Mouse (Mus musculus) adrenal gland, adult 8-10 months (tissue): ENCODE measurements at regions not wholly inside any gene's neighbourhood (a gene's known extent, or its start where the extent isn't known, plus 50 kb on each side); places are given as distances from the start of the nearest gene placed in this dataset.
A peak's percentile ranks its signal among the peaks of the same experiment; 100 is the strongest.
"Not testable (repeated sequence)": the region's sequence is repeated elsewhere in the genome, so short reads cannot be mapped to it uniquely, and the experiment has no call there.

Experiments
- DNase-seq: peaks from one replicate; pipeline ENCODE4 v3.0.0; 2022

- DNase-seq: no peak
Observed at GRCm38 (mm10) chr9:43520931-43521330, 210.3 kb downstream of the Trim29 start.

- DNase-seq: no peak
Observed at GRCm38 (mm10) chr9:43524947-43525565, 214.4 kb downstream of the Trim29 start.

- DNase-seq: no peak
Observed at GRCm38 (mm10) chr9:43532187-43532586, 211.6 kb upstream of the Nectin1 start.

GRCm38 (mm10) chr9:43535967-43536366 lies 207.8 kb upstream of the Nectin1 start:
- no peak for DNase-seq

GRCm38 (mm10) chr9:43537121-43537520 lies 206.7 kb upstream of the Nectin1 start:
- no peak for DNase-seq

- DNase-seq: no peak
Observed at GRCm38 (mm10) chr9:43540131-43540530, 203.7 kb upstream of the Nectin1 start.

GRCm38 (mm10) chr9:43541234-43541633 lies 202.6 kb upstream of the Nectin1 start:
- no peak for DNase-seq

GRCm38 (mm10) chr9:43542077-43542654 lies 201.6 kb upstream of the Nectin1 start:
- no peak for DNase-seq

- peak; percentile 29 for DNase-seq
Observed at GRCm38 (mm10) chr9:43545081-43545565, 198.7 kb upstream of the Nectin1 start.

- no peak for DNase-seq
Observed at GRCm38 (mm10) chr9:43548883-43549282, 194.9 kb upstream of the Nectin1 start.

GRCm38 (mm10) chr9:43549293-43549692 lies 194.5 kb upstream of the Nectin1 start:
- no peak for DNase-seq

- not testable (repeated sequence) for DNase-seq
Observed at GRCm38 (mm10) chr9:43552758-43553157, 191.0 kb upstream of the Nectin1 start.

GRCm38 (mm10) chr9:43562016-43562415 lies 181.8 kb upstream of the Nectin1 start:
- no peak for DNase-seq

- DNase-seq: no peak
Observed at GRCm38 (mm10) chr9:43564239-43564906, 179.4 kb upstream of the Nectin1 start.

GRCm38 (mm10) chr9:43568851-43569250 lies 174.9 kb upstream of the Nectin1 start:
- no peak for DNase-seq

GRCm38 (mm10) chr9:43571086-43571485 lies 172.7 kb upstream of the Nectin1 start:
- DNase-seq: no peak

- no peak for DNase-seq
Observed at GRCm38 (mm10) chr9:43575659-43576058, 168.1 kb upstream of the Nectin1 start.

GRCm38 (mm10) chr9:43580653-43581052 lies 163.1 kb upstream of the Nectin1 start:
- no peak for DNase-seq

GRCm38 (mm10) chr9:43585616-43586015 lies 158.2 kb upstream of the Nectin1 start:
- no peak for DNase-seq

GRCm38 (mm10) chr9:43593236-43593635 lies 150.5 kb upstream of the Nectin1 start:
- no peak for DNase-seq

GRCm38 (mm10) chr9:43594814-43595213 lies 149.0 kb upstream of the Nectin1 start:
- no peak for DNase-seq

GRCm38 (mm10) chr9:43595461-43595860 lies 148.3 kb upstream of the Nectin1 start:
- DNase-seq: no peak

- DNase-seq: no peak
Observed at GRCm38 (mm10) chr9:43600396-43600795, 143.4 kb upstream of the Nectin1 start.

- DNase-seq: no peak
Observed at GRCm38 (mm10) chr9:43617632-43618031, 126.2 kb upstream of the Nectin1 start.
